Mouse (Mus musculus): ENCODE data around the gene Zfp869. TPM values are rescaled to one million over a fixed set of nuclear protein-coding genes. Genes with fewer than 3 reads are reported as not detected.
"Not testable (repeated sequence)": the region's sequence is repeated elsewhere in the genome, so short reads cannot be mapped to it uniquely, and the experiment has no call there.

Gene Zfp869
- 10 to 100 TPM; 20.5 to 21.6 TPM for total RNA-seq (2021)
- long read RNA-seq, experiment 1, partial matches to known transcripts: 1 of 22 reads
- long read RNA-seq, experiment 1, other reads (novel, unspliced or antisense): 20 of 22 reads
- long read RNA-seq, experiment 2, partial matches to known transcripts: 0 of 13 reads
- long read RNA-seq, experiment 2, other reads (novel, unspliced or antisense): 12 of 13 reads

- not testable (repeated sequence) for DNase-seq
Observed at GRCm38 (mm10) chr8:69710624-69711023, at the start of gene Zfp869. Zfp869 (minus strand) TSS chr8:69710724.

GRCm38 (mm10) chr8:69758316-69758715 is 47.8 kb upstream of the Zfp869 start:
- DNase-seq: no peak

- DNase-seq: no peak
Observed at GRCm38 (mm10) chr8:69752437-69752836, 41.9 kb upstream of the Zfp869 start.

GRCm38 (mm10) chr8:69749544-69750454 is 39.3 kb upstream of the Zfp869 start, which contains the start of gene Zfp963:
Zfp963 (minus strand) TSS chr8:69749970.
- DNase-seq: peak; percentile 98

- DNase-seq: no peak
Observed at GRCm38 (mm10) chr8:69741231-69741630, 30.7 kb upstream of the Zfp869 start.

- no peak for DNase-seq
Observed at GRCm38 (mm10) chr8:69740763-69741162, 30.2 kb upstream of the Zfp869 start.

GRCm38 (mm10) chr8:69735495-69735894 is 25.0 kb upstream of the Zfp869 start:
- DNase-seq: no peak

- no peak for DNase-seq
Observed at GRCm38 (mm10) chr8:69717232-69717580, 6.7 kb upstream of the Zfp869 start.

GRCm38 (mm10) chr8:69716403-69717231 is 6.1 kb upstream of the Zfp869 start:
- peak; percentile 96 for DNase-seq

- DNase-seq: no peak
Observed at GRCm38 (mm10) chr8:69715366-69715765, 4.8 kb upstream of the Zfp869 start.

GRCm38 (mm10) chr8:69713516-69713915 is 3.0 kb upstream of the Zfp869 start:
- DNase-seq: no peak

- peak; percentile 14 for DNase-seq
Observed at GRCm38 (mm10) chr8:69701810-69702209, 8.7 kb downstream of the Zfp869 start.

- not testable (repeated sequence) for DNase-seq
Observed at GRCm38 (mm10) chr8:69665051-69665450, 45.5 kb downstream of the Zfp869 start.

GRCm38 (mm10) chr8:69661294-69661693 is 49.2 kb downstream of the Zfp869 start:
- no peak for DNase-seq

Other genes with a start within 250 kb of the Zfp869 start
- gene Gm7697, start 187.7 kb downstream of the Zfp869 start, total RNA-seq (2021): not detected
- gene Zfp868, start 85.2 kb downstream of the Zfp869 start, total RNA-seq (2021): 10 to 100 TPM; 12.4 to 15.1 TPM
- 1 to 10 TPM; 2.4 to 3.8 TPM for gene Zfp964, start 56.2 kb downstream of the Zfp869 start, total RNA-seq (2021)
- gene Zfp963, start 39.2 kb upstream of the Zfp869 start, total RNA-seq (2021): 1 to 10 TPM; 3.7 to 4.3 TPM
- gene Gm20422, start 64.2 kb upstream of the Zfp869 start, total RNA-seq (2021): 1 to 10 TPM in 1 of 2 experiments, not detected in 1; 2.8 TPM
- gene Atp13a1, start 80.4 kb upstream of the Zfp869 start, total RNA-seq (2021): 10 to 100 TPM; 33.0 to 33.3 TPM
- 10 to 100 TPM; 17.6 to 27.2 TPM for gene Zfp866, start 80.5 kb upstream of the Zfp869 start, total RNA-seq (2021)
- 10 to 100 TPM; 12.2 to 16.9 TPM for gene Gmip, start 98.0 kb upstream of the Zfp869 start, total RNA-seq (2021)
- 1 to 10 TPM in 1 of 2 experiments, under 1 TPM in 1; 0.96 to 1.1 TPM for gene Lpar2, start 111.7 kb upstream of the Zfp869 start, total RNA-seq (2021)
- gene Pbx4, start 121.8 kb upstream of the Zfp869 start, total RNA-seq (2021): 1 to 10 TPM; 1.2 to 1.7 TPM
- 1 to 10 TPM in 1 of 2 experiments, under 1 TPM in 1; 0.64 to 1.5 TPM for gene Cilp2, start 177.0 kb upstream of the Zfp869 start, total RNA-seq (2021)
- gene Tssk6, start 191.5 kb upstream of the Zfp869 start, total RNA-seq (2021): under 1 TPM; 0.79 to 0.84 TPM
- 100 to 1,000 TPM; 237 to 261 TPM for gene Ndufa13, start 191.8 kb upstream of the Zfp869 start, total RNA-seq (2021)
- 1 to 10 TPM; 5.5 TPM for gene Yjefn3, start 192.0 kb upstream of the Zfp869 start, total RNA-seq (2021)

Measured in adrenal gland, postnatal 10 days (tissue).